Mouse (Mus musculus) spleen, postnatal 36 days (tissue): ENCODE measurements around the gene Ccdc78.
A peak's percentile ranks its signal among the peaks of the same experiment; 100 is the strongest.
"Not testable (repeated sequence)": the region's sequence is repeated elsewhere in the genome, so short reads cannot be mapped to it uniquely, and the experiment has no call there.

Experiments used
- DNase-seq, 2 experiments: peaks; one replicate each; pipeline ENCODE4 v3.0.0; 2022; ENCODE audit warnings: low spot score in 2 of 2, mixed read lengths in 1 of 2

Gene Ccdc78

DNA sequence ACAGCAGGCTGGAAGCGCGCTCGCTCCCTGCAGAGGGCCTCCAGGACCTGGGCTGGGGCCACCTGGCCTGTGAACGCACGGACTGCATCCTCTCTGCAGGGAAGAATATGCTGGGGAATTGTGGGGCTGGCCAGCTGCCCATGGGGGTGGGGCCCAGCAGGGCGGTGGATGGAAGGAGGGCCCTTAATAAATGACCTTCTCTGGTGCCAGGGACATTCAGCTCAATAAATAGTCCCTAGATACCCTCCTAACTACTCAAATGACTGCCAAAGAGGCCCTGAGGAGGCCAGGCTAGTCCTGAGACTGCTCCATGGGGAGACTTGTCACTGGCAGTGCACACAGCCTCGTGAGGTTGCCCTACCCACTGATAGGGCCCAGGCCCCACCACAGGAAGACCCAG lies 3.3 kb upstream of the Ccdc78 start:
- DNase-seq: no peak

DNA sequence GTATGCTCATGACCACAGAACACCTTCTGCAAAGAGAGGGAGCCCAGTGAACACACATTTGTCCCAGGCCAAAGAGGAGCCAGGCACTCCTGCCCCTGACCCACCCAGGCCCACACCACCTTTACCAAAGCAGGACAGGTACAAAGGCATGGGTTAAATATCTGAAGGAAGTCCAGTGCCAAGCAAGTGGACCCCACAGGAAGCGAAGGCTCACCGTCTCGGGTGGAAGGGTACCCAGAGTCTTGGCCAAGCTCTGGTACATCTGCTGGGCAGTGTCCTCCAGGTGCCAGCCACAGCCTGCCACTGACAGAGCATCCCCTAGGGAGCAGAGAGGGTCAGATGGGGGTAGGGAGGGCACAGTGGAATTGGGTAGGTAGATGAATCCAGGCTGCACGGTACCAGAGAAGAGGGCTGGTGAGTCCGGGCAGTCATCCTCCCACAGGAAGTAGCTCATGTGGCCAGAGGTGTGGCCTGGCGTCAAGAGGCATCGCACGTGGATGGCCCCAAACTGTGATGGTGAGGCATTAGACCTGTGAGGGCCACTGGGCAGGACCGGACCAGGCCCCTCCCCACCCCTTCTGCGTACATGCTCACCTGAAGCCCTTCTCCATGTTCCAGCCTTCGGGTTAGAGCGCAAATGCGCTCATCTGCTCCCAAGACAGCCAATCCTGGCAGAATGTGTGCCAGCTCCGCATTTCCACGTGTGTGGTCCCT lies 2.4 kb upstream of the Ccdc78 start:
- DNase-seq: no peak

DNA sequence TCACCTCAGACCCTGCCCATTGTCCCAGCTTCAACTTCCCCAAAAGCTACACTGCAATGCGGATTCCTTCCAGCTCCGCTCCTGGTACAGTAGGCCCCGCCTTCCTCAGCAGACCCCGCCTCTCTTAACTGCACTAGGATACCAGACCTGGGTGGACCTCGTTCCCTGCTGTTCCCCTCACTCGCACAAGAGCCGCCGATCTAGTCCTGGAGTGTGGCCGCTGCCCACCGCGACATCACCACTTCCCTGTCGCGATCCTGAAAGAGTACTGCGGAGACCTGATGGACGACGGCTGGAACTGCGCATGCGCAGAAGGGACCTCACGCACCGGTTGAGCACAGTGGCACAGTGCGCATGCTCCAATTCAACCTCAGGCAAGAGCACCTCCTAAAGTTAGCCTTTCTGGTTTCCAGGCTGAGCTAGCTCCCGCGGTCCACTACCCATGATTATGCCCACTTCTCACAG lies 1.1 kb upstream of the Ccdc78 start, which contains the start of gene Haghl:
Gene Haghl (minus strand): TSS at position 393 of the 465 bp plus-strand sequence.
- peak; percentile 91 to 94 for DNase-seq

DNA sequence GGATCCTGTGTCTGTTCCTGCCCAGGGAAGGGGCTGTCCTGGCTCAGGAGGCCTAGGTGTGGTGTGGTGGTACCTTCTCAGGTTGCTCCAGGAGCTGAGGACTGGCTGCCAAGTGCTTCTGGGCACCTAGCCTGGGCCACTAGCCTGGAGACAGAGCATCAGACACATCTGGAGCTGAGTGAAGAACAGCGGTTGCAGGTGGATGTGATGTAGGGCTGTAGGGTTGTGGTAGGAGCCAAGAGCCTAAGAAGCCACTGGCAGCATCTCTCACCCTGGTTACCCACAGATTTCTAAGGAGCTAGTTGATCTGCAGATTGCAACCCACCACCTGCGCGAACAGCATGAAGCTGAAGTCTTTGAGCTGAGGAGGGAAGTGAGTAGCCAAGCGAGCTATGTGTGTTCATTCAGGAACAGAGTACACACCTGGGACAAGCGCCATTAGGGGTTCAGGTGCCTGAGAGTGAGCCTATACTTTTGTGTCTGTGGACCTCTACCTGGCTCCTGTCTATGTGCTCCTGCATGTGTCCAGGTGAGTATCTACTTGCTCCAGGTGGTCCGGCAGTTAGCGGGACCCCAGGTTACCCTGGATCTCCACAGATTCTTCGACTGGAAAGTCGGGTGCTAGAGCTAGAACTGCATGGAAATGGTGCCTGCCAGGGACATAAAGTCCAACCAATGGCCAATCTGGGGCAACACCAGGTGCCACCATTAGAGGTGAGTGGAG lies 563 bp downstream of the Ccdc78 start:
- DNase-seq: no peak

DNA sequence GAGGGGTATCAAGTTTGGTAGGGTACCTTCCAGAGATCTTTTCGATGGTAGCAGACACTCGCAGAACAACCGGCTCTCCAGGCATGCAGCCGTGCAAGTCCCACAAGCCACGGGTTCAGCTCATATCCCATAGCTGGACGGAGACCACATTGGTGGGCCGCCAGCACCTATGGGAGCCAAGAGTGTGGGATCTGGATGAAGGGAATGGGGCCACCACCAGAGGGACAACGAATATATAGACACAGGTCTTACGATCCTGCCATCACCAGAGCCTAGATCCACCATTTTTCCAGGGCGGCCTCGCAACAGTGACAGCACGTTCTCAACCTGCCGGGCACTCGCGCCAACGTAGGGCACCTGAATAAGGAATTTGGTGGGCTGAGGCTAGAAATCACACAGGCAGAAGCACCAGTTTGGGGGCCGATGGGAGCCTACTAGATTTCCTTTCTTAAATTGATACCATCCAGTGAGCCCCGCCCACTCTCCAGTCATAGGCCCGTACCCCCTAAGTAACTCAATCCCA lies 5.0 kb downstream of the Ccdc78 start:
- DNase-seq: no peak

DNA sequence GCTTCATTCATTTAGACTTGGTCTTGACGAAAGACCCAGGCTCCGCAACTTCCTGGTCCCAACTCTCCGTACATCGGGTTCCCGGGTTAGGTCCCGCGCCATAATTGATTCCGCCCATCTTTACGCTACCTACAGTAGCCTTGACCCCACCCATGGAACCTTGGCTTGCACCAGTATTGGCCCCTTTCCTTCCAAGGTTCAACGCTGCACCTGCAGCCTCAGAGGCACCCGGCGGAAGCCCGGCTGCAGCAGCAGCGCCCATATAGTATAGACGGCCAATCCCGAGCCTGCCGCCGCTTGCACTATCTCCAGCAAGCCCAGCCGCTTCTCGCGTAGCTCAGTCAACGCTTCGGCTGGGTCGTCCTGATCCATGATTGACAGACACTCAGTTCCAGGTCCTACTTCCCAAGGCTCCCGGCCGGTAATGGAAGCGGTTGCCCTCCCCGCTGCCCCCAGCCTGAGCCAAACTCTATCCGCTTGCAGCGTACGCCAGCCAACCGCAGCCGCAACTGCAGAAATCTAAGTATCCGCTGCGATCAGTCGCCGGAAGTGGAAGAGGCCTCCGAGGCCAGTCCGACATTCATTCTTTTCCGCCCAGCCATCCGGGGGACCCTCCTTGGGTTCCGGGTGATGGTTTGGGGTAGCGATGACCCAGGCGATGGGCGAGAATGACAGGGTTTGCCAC lies 5.6 kb downstream of the Ccdc78 start:
- DNase-seq: peak; percentile 84 to 85

DNA sequence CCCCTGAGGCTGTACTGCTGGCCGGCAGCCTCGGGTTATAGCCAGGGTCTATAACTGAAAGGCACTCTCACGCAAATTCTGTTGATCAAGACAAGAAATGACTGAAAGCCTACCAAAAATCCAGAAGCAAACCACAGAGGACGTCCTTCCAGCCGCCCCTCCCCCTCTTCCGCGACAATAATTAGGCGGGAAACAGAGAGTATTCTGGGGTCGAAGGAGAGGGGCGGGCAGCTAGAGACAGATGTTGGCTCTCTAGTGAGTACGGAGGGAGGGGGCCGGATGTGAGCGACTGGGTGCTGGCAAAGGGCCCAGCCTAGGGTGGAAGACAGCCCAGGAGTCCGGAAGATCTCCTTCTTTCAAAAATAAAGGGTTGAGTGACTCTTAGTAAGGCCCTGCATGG lies 6.2 kb downstream of the Ccdc78 start, which contains the start of gene Fam173a:
Gene Fam173a (minus strand): TSS at position 287 of the 400 bp plus-strand sequence.
- peak; percentile 77 to 78 for DNase-seq

DNA sequence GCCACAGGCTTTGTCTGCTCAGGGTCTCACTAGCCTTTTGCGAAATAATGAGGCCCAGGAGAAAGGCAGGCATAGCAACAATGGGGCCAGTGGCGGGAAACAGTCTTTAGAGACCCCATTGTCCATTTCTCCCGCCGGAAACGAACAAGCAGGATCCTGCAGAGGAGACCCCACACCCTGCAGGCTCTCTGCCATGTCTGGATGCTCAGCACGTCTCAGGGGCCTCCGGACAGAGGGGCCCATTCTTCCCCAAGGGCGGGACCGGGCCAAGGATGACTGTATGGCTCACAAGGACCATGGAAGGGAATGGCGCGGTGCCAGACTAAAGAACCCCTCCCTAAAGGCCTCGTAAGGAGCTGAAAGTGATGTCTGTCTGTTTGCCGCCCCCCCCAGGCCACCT lies 7.8 kb downstream of the Ccdc78 start:
- no peak for DNase-seq

DNA sequence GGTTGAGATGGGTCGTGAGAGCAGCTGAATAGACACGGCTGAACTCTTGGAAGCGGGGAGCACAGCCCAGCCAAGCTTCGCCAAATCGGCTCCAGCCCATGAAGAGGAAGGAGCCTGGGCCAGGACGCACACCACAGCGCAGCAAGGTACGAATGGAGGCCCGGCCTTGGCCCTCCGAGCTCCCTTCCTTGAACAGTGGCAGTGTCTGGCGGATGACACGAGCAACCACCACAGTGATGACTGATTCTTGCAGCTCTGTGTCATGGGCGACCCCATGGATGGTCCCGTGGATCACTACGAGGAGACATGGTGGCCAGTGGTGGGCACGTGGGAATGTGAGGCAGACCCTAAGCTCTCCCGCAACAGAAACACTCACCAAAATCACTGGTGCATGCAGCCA lies 8.6 kb downstream of the Ccdc78 start:
- DNase-seq: no peak

DNA sequence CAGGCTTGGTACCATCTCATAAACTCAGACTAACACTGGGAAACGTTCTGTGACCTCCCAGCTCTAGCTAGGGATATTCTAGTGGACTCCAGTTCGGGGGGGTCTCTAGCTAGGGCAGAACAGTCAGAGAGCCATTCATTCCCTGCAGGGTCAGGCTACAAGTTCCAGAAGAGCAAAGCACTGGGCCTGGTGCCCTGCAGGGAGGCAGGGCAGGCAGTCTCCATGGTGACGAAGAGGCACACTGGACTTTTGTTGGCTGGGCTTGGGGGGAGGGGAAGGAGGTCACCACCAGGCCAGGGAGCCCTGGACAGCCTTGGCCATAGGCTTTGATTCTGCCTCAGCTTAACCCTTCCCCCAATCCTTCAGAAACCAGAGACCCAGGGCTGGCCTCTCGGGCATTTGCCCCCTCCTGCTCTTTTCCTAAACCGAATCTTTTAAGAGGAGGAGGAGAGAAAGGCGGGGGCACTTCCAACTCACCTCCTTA lies 9.3 kb downstream of the Ccdc78 start, which contains the start of gene AC134908.4:
Gene AC134908.4 (minus strand): TSS at position 51 of the 484 bp plus-strand sequence.
- no peak for DNase-seq

DNA sequence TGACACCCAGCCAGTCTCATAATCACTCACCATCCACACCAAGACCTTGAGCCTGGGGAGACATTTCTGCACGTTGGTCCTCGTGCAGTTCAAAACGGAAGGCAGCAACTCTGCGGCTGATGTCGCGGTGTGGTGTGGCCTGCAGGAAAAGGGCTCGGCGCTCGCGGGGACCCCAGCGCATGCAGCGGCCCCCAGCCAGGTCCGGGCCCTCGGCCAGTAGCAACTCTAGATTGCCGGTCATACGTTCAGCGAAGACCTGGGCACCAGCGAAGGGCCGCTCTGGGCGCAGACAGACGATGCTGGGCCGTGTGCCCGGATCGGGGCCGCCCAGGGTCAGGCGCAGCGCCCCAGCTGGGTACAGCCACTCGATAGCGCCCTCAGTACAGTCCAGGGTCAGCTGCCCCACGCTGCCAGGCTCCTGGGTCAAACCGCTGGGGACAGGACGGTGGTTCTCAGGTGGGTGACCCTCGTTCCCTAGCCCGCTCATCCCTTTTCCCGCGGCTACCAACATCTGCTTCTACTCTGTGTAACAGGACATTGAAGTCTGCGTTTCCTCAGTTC lies 9.9 kb downstream of the Ccdc78 start:
- DNase-seq: no peak

DNA sequence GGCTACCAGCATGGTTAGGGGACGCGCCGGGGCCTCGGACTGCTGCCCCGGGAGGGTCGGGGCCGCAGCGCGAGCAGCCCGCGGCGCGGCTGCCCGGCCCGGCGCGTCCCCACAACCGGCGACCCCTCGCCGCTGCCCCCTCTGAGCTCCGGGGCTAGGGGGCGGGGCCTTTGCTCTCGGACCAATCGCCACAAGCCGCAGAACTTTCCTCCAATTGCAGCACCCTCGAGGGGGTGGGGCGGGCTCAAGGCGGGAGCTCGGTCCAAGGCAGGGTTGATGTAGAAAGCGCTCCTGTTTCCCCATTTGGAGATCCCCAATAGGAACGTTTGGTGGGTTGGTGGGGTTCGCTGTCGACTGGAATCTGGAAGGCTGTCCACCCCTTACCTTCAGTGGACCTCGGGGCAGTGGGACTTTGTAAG lies 10.6 kb downstream of the Ccdc78 start, which contains the start of gene Metrn:
Gene Metrn (minus strand): TSS at position 186 of the 419 bp plus-strand sequence.
- DNase-seq: peak; percentile 84 to 85

DNA sequence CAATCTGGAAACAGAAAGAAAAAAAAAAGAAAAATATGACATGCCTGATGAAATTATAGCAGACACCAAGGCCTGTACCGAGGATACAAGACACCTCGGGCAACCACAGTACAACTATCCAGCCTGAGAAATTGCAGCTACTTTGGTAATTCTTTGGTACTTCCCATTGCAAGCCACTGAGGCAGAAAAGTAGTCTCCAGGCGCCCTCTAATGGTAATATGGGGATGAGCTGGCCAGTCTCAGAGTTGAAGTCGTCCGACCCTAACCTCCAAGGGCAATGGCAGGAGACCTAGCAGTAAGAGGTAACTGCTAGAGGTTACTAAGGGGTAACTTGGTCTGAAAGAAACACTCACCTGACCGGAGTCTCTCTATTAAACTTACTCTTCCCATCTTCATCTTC lies 14.6 kb downstream of the Ccdc78 start:
- peak; percentile 68 to 71 for DNase-seq

DNA sequence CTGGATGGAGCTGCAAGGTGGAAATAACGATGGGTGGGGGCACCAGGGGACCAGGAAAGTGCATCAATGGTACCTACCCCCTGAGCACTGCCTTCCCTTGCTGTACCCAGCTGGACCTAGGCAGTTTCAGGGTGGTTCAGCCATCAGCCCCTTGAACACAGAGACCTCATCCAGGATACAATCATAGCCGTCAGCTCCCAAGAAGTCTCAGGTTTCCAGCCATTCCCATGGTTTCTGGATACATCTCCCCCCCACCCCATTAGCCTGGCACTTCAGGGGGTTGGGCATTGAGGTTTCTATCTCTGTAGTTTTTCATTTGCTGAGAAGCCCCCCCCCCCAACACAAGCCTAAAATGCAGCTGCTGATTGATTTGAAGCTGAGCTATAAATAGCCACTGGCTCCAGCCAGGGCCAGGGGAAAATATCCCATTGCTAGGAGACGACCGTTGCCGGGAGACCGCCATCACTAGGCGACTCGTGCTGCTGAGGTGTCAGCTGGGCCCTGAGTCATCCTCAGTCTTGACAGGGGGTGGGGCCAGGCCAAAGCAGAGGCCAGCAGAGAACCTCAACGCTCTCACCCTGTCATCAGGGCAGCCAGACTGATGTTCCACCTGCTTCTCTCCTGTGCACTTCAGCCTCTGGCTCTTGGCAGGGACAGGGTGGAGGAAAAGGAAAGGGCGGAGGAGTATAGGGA lies 16.6 kb downstream of the Ccdc78 start:
- DNase-seq: no peak

DNA sequence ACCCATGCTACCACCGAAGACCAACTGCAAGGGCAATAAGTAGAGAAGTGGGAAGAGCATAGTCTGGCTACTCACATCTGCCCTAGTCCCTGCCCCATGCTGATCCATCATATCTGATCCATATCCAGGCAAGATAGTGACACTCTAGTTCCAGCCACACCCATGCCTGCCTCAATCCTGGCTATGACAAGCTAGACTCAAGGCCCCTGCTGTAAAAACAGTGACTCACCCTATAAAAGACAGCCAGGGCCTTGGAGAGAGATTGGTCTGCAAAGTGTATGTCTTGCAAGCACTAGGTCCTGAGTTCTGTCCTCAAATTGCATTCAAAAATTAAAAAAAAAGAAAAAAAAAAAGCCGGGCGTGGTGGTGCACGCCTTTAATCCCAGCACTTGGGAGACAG lies 20.1 kb downstream of the Ccdc78 start:
- DNase-seq: no peak

DNA sequence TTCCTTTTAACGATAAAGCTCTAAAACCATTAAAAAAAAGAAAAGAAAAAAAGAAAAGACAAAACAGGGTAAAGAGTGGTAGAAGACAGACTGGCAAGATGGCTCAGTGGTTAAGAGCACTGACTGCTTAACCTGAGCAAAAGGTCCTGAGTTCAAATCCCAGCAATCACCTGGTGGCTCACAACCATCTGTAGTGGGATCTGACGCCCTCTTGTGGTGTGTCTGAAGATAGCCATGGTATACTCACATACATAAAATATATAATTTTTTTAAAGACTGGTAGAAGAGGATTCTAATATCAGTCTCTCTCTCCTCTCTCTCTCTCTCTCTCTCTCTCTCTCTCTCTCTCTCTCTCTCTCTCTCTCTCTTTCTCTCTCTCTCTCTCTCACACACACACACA lies 21.1 kb downstream of the Ccdc78 start:
- DNase-seq: not testable (repeated sequence)

DNA sequence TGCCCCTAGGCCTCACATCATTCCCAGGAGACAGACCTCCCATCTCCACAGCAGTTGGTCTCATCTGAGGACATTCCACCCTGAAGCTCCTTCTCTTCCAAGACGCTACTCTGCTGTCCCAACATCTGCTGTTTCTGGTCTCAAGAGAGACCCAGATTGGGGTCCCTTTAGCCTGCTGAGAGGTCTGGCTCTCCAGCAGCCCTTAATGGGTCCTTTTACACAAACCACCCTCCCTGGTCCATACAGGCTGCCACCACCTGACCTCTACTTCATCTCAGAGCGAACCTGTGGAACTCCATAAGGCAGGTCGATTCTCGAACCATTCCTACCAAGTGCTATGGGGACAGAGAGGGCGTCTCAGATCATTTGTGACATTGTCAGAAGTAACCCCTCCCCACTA lies 21.6 kb downstream of the Ccdc78 start:
- DNase-seq: no peak

DNA sequence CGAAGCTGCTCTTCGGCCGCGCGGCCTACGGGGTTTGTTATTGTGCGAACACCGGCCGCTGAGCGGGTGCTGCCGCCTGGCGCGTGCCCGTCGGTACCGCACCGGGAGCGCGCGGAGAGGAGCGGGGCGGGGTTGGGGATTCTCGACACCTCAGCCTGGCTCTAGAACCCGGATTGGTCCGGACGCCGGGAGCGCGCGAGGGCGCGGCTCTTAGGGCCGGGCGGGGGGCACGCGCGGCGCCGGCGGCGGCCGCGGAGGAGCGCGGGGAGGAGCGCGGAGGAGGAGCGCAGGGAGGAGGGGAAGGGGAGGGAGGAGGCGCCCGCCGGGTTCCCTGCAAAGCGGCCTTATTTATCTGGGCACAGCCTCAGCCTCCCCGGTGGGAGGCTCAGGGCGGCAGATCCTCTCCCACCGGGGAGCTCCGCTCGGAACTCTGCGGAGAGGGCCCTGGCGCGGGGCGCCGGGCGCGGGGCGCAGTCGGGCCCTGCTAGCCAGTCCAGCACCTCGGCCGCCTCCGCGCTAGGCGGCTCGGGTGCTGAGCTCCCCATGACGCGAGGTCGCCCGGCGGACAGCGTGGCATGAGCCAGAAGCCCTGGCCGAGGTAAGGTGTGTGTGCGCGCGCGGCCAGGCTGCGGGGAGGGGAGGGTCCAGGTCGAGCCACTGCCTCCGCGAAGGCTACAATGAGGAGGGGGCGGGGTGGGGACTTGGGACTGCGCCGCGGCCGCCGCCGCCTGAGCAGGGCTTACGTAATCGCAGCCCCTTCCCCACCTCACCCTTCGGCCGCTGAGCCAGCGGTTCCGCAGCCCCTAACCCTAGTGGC lies 22.6 kb downstream of the Ccdc78 start, which contains the start of gene Fbxl16:
Gene Fbxl16 (plus strand): TSS at position 297 of the 817 bp plus-strand sequence.
- no peak for DNase-seq

DNA sequence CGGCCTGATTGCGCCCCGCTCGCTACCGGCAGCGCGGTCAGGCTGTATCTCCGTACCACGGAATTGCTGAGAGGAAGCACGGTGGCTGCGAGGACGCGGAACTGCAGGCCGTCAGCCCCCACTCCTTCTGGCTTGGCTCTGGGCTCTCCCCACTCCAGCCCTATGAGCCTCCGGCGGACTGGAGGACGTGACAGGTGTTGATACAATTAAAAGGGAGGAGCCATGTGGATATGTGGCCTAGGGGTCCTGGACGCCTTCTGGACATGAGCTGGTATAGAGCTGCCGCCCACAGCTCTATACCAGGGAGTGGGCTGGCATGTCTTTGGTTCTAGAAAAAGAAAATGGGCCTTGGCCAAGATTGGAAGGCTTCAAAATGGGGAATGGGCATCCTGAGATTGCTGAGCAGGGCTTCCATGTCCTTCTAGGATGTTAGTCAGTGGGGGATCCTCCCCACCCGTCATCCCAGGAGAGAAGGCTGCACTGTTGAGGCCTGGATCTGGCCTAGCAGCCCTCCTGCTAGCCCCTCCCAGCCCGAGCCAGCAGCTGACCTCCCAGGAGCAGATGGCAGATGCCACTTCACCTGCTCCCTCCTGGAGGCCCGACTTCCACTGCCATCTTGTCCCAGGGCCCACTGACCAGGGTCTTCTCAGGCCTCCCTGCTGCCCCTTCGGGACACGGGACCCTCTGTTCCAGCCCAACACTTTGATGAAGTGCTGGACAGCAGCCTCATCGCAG lies 23.4 kb downstream of the Ccdc78 start:
- DNase-seq: no peak
